Mouse (Mus musculus): ENCODE results near the gene Ush1c. TPM values are rescaled to one million over a fixed set of nuclear protein-coding genes. Genes with fewer than 3 reads are reported as not detected.
"Not testable (repeated sequence)": the region's sequence is repeated elsewhere in the genome, so short reads cannot be mapped to it uniquely, and the experiment has no call there.

The Ush1c gene
- polyA plus RNA-seq, 1 experiment from 2014 or later = 2.5 TPM

DNA sequence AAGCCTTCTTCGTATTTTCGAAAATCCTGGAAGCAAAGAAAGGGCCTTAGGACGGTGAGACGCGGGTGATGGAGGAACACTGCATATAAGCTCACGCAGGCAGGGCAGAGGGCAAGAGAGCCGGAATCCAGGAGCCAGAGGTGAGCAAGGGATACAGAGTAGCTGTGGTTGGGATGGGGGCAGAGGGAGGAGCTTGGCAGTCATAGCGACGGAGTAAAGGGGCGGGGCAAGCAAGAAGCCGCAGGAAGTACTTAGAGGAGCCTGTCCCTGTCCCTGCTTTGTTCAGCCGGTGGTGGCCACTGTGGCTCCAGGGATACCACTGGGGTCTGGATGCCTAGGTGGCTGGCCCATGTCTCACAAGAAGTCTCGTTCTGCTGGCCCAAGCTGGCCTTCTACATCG lies 36.7 kb downstream of the Ush1c start:
- WGBS = 9% methylated on average over 14 of the region's 14 CpGs
- Histone ChIP-seq H3K4me2 (peak overlapping the region; percentile 39), H3K4me3 (replicated peaks) (no peak overlapping the region), H3K4me1 (peaks cover 14% of the 10 kb centered on the region), H3K27me3 (no peaks in the 10 kb centered on the region), H3K27ac (no peak overlapping the region), H3K36me3 (replicated peaks) (no peaks in the 10 kb centered on the region), H3K9ac (0 out of 2 replicates have a peak overlapping the region, but pooled peaks have one; percentile 1), H3K9me3 (no peaks in the 10 kb centered on the region)
- ATAC-seq (ENCODE audit: low FRiP score) = peak; percentile 55; the same call in 1 of the 2 replicates

DNA sequence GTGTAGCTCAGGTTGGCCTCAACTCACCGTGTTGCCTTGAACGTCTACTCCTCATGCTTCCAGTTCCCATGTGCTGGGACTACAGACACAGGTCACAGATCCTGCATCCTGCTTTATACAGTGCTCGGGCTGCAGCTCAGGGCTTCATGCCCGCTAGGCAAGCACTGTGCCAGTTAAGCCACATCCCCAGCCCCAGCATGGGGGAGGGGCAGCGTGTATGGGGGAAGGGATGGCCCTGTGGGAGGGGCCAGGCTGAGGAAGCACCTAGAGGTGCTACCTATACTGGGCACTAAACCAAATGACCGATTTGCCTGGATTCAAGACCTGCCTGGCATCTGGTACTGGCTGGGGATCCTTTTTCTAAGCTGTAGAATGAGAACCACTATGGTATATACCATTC lies 38.3 kb downstream of the Ush1c start:
- no peak overlapping the region for H3K27ac ChIP-seq
- H3K9ac ChIP-seq = no peak overlapping the region
- H3K4me3 ChIP-seq (replicated peaks) = no peak overlapping the region
- peaks cover 14% of the 10 kb centered on the region for H3K4me1 ChIP-seq
- no peak for ATAC-seq (ENCODE audit: low FRiP score)
- no peaks in the 10 kb centered on the region for H3K36me3 ChIP-seq (replicated peaks)
- H3K4me2 ChIP-seq = no peak overlapping the region
- 67% methylated on average over 6 of the region's 6 CpGs for WGBS
- no peaks in the 10 kb centered on the region for H3K9me3 ChIP-seq
- no peaks in the 10 kb centered on the region for H3K27me3 ChIP-seq

DNA sequence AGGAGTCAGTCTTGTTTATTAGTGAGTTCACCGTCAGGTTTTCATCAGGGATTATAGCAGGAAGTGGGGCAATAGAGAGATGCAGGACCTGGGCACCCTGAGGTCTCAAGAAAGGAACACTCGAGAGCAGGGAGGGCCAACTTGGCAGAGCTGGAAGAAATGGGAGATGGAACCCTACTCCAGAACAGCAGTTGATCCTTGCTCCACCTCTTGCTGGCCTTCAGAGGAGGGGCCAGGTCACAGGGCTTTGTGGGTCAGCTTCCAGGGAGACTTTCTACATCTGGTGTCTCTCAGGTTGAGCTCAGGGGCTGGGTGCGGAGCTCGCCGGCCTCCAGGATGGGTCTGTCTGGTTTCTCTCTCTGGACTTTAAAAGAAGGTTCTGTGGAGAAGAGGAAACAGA lies 42.9 kb downstream of the Ush1c start:
- no peaks in the 10 kb centered on the region for H3K4me1 ChIP-seq
- no peak overlapping the region for H3K27ac ChIP-seq
- no peak overlapping the region for H3K9ac ChIP-seq
- H3K4me3 ChIP-seq (replicated peaks) = no peak overlapping the region
- H3K27me3 ChIP-seq = no peaks in the 10 kb centered on the region
- ATAC-seq (ENCODE audit: low FRiP score) = no peak
- WGBS = 90% methylated on average over 5 of the region's 5 CpGs
- H3K9me3 ChIP-seq = no peaks in the 10 kb centered on the region
- no peak overlapping the region for H3K4me2 ChIP-seq
- no peaks in the 10 kb centered on the region for H3K36me3 ChIP-seq (replicated peaks)

DNA sequence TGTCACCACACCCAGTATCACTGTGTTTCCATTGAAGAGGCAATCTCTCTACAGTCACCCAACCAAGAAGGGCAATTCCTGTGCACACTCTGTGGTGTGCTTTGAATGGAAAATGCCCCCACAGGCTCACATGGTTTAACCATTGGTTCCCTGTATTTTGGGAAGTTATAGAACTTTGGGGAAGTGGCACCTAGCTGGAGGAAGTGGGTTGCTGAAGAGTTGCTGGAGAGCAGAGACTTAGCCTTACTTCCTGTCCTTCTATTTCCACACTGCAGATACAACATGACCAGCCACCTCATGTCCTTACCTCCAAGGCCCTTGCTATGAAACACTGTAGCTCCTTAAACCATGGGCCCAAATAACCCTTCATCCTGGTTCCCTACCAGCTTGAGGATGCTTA lies 54.1 kb downstream of the Ush1c start:
- Histone ChIP-seq H3K4me1 (peaks cover 11% of the 10 kb centered on the region), H3K4me3 (replicated peaks) (no peak overlapping the region), H3K27ac (no peak overlapping the region), H3K27me3 (peaks cover 42% of the 10 kb centered on the region), H3K9ac (no peak overlapping the region), H3K36me3 (replicated peaks) (no peaks in the 10 kb centered on the region), H3K9me3 (no peaks in the 10 kb centered on the region), H3K4me2 (no peak overlapping the region)
- ATAC-seq (ENCODE audit: low FRiP score) = no peak

DNA sequence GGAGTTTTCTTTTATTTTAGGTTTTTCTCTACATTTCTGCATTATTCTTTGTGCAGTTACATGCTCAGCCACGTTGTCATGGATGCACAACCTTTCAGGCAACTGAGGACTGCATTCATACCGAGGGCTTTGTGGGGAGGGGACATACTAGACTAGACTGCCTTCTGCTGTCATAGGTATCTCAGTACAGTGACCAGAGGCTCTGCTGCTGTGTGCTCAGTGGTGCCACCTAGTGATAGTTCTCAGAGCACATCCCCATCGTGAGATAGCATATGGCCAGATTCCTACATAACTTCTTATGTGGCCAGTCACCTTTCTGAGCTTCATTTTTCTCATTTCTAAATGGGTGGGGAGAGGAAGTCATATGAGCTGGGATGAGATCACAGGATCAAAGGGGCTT lies 56.7 kb downstream of the Ush1c start:
- Histone ChIP-seq H3K9ac (no peak overlapping the region), H3K4me1 (peaks cover 12% of the 10 kb centered on the region), H3K4me2 (no peak overlapping the region), H3K9me3 (no peaks in the 10 kb centered on the region), H3K27me3 (peaks cover 67% of the 10 kb centered on the region), H3K27ac (no peak overlapping the region), H3K36me3 (replicated peaks) (no peaks in the 10 kb centered on the region), H3K4me3 (replicated peaks) (no peak overlapping the region)
- WGBS = 9% methylated on average over 3 of the region's 3 CpGs
- peak; percentile 81; the same call in 1 of the 2 replicates for ATAC-seq (ENCODE audit: low FRiP score)

DNA sequence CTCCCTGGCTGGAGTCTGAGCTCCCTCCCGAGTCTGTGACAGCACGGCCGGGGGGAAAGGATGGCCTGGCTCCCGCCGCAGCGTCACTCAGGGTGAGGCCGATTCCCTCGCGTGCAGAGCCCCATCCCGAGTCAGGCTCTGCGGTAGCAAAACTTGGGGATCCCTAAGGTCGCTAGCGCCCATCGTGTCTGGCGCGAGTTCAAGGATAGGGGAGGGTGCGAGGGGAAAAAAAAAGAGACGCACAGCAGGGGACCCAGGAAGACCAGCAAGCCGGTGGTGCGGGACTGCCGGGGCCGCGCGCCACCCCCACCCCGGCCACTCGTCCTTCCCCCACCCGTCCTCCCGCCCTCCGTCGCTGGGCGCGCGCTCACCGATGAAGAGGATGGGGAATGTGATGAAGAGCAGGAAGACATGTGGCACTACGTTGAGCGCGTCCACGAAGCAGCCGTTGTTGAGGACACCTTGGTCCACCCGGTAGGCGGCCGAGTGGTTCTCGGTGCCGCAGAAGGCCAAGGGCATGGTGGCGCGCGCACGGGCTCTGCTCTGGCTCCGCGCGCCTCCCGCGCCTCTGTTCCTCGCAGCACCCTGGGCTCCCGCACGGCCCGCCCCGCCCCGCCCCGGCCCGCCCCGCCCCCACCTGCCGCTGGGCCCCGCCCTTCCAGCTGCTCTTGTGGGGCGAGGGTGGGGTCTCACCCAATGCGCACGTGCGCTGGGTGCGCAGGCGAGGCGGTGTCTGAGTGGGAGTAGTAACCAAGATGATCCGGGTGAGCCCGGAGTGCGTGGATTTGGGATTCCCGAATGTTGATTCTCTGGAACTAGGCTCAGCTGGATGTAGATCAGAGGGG lies 58.6 kb downstream of the Ush1c start, which contains the start of gene Abcc8:
Gene Abcc8, minus strand, starts transcription at position 603 of the 845 bp plus-strand sequence.
- Histone ChIP-seq H3K4me2 (peak within 1 kb of the TSS; percentile 82), H3K36me3 (replicated peaks) (no peaks in the 10 kb centered on the region), H3K27me3 (peaks cover 70% of the 10 kb centered on the region), H3K27ac (no peak within 1 kb of the TSS), H3K9me3 (no peaks in the 10 kb centered on the region), H3K4me1 (peaks cover 12% of the 10 kb centered on the region), H3K4me3 (replicated peaks) (peak within 1 kb of the TSS; percentile 47), H3K9ac (peak within 1 kb of the TSS; percentile 47)
- ATAC-seq (ENCODE audit: low FRiP score) = peak; percentile 61
- under 1% methylated on average over 66 of the region's 75 CpGs for WGBS

DNA sequence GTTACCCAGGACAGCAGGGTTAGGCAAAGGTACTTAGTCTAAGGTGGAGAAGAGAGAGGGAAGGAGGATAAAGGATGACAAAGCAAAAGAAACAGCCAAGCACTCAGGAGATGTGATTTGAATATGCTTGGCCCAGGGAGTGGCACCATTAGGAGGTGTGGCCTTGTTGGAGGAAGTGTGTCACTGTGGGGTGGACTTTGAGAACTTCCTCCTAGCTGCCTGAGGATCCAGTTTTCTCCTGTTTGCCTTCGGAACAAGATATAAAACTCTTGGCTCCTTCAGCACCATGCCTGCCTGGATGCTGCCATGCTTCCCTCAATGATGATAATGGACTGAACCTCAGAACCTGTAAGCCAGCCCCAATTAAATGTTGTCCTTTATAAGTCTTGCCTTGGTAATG lies 69.3 kb downstream of the Ush1c start:
- H3K27me3 ChIP-seq; ATAC-seq (ENCODE audit: low FRiP score); H3K9me3 ChIP-seq; H3K4me1 ChIP-seq; H3K4me3 ChIP-seq (replicated peaks); H3K36me3 ChIP-seq (replicated peaks); H3K9ac ChIP-seq; H3K27ac ChIP-seq; H3K4me2 ChIP-seq: not testable (repeated sequence)
- WGBS = 89% methylated on average over 1 of the region's 1 CpGs

DNA sequence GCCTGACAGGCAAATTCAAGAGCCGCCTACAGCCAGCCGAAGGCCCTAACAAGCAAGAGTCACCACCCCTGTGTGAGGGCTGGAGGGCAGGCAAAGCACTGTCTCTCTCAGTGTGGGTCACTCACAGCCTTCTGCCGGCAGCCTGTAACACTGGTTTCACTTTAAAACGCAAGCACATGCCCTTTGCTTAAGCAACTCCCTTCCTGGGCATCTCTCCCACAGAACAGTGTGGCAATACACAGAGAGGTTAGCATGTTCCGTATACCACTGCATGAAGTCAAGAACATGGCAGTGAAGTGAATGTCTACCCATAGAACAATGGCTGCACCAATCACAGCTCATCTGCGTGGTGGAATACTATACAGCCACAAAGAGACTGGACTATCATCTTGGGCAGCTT lies 69.9 kb downstream of the Ush1c start:
- WGBS = 92% methylated on average over 6 of the region's 6 CpGs
- no peaks in the 10 kb centered on the region for H3K36me3 ChIP-seq (replicated peaks)
- no peaks in the 10 kb centered on the region for H3K27me3 ChIP-seq
- no peak for ATAC-seq (ENCODE audit: low FRiP score)
- H3K4me3 ChIP-seq (replicated peaks) = no peak overlapping the region
- H3K27ac ChIP-seq = no peak overlapping the region
- H3K9ac ChIP-seq = no peak overlapping the region
- no peaks in the 10 kb centered on the region for H3K4me1 ChIP-seq
- no peaks in the 10 kb centered on the region for H3K9me3 ChIP-seq
- no peak overlapping the region for H3K4me2 ChIP-seq

DNA sequence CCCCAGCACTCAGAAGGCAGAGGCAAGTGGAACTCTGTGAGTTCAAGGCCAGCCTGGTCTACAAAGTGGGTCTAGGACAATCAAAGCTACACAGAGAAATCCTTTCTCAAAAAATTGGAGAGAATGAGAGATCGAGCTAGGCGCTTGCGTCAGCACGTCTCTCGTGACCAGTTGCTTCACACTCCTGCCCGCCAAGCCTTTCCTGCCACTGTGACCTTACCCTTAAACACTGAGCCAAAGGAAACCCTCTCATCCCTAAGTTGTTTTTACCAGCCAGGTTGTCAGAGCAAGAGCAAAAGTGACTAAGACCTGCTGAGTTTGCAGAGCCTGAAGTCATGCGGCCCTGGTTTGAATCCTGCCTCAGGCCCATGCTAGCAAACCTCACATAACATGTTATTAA lies 70.4 kb downstream of the Ush1c start:
- H3K4me3 ChIP-seq (replicated peaks) = no peak overlapping the region
- no peak for ATAC-seq (ENCODE audit: low FRiP score)
- H3K36me3 ChIP-seq (replicated peaks) = no peaks in the 10 kb centered on the region
- H3K27me3 ChIP-seq = no peaks in the 10 kb centered on the region
- no peaks in the 10 kb centered on the region for H3K9me3 ChIP-seq
- no peak overlapping the region for H3K27ac ChIP-seq
- H3K4me1 ChIP-seq = no peaks in the 10 kb centered on the region
- H3K4me2 ChIP-seq = no peak overlapping the region
- 97% methylated on average over 7 of the region's 7 CpGs for WGBS
- H3K9ac ChIP-seq = no peak overlapping the region

DNA sequence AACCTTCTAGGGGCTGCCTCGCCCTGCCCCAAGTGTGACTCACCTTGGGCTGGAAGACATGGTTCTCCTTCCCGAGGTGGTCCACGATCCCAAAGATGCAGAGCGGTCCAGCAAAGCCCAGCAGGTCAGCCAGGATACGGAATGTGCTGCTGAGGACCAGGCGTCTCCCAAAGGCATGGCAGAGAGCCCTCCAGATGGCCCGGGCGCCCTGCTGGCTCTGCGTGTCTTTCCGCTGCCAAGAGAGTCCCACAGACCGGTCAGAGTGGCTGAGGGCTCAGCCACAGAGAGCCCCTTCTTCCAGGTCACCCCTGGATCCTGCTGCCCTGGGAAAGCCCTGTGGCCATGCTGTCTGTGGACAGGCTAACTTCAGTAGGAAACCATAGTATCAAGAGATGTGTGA lies 72.4 kb downstream of the Ush1c start:
- no peak overlapping the region for H3K9ac ChIP-seq
- H3K4me2 ChIP-seq = no peak overlapping the region
- no peak for ATAC-seq (ENCODE audit: low FRiP score)
- WGBS = 91% methylated on average over 11 of the region's 11 CpGs
- H3K36me3 ChIP-seq (replicated peaks) = no peaks in the 10 kb centered on the region
- peaks cover 3% of the 10 kb centered on the region; the same call in 1 of the 2 replicates for H3K4me1 ChIP-seq
- no peaks in the 10 kb centered on the region for H3K27me3 ChIP-seq
- no peak overlapping the region for H3K27ac ChIP-seq
- H3K9me3 ChIP-seq = no peaks in the 10 kb centered on the region
- H3K4me3 ChIP-seq (replicated peaks) = no peak overlapping the region

DNA sequence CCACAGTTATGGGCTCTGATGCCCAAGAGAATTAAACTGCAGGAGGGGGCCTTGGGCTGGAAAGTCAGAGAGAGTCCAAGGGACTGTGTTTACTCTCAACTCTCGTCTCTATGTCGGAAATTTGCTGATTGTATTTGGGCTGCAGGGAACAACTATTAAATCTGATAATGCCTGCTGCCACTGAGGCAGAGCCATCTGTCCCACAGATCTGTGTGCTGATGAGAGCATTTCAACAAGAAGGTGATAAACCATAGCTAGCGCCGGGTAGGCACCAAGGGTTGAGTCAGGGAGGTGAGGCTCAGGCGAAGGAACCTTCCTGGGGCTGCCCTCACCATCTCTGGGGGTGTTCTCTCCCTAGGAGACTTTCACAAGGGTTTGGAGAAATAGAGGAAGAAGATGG lies 75.6 kb downstream of the Ush1c start:
- no peak for ATAC-seq (ENCODE audit: low FRiP score)
- no peaks in the 10 kb centered on the region for H3K36me3 ChIP-seq (replicated peaks)
- no peaks in the 10 kb centered on the region for H3K9me3 ChIP-seq
- H3K4me3 ChIP-seq (replicated peaks) = no peak overlapping the region
- H3K4me1 ChIP-seq = peaks cover 3% of the 10 kb centered on the region; the same call in 1 of the 2 replicates
- H3K4me2 ChIP-seq = no peak overlapping the region
- H3K9ac ChIP-seq = no peak overlapping the region
- H3K27ac ChIP-seq = no peak overlapping the region
- H3K27me3 ChIP-seq = no peaks in the 10 kb centered on the region
- WGBS = 87% methylated on average over 5 of the region's 5 CpGs

DNA sequence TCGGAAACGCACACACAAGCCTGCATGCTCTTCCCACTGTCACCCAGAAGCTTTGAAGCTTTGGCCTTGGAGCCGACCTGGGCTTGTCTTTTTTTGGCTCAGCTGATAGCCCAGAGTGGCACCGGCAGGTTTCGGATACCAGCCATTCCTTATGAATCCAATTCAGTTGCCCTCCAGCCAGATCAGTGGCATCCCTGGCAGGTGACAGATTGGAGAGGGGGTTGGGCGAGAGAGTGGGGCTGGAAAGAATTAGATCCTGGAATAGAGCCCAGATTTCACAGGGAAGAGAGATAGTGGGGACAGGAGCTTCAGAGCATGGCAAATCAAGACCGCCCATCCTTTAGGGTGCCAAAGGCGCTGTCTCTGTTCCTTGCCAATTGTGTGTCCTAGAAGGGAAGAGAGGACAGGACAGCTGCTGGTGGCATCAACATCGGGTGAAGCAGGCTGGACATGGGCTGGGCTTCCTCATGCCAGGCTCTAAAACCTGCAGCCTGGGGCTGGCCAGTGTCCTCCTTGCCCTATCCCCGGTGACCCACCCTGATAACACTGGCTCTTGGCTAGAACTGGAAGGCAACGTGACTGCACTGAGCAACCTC lies 76.1 kb downstream of the Ush1c start:
- no peak overlapping the region for H3K27ac ChIP-seq
- 79% methylated on average over 11 of the region's 11 CpGs for WGBS
- H3K9ac ChIP-seq = no peak overlapping the region
- H3K4me2 ChIP-seq = no peak overlapping the region
- no peak for ATAC-seq (ENCODE audit: low FRiP score)
- H3K9me3 ChIP-seq = no peaks in the 10 kb centered on the region
- H3K4me1 ChIP-seq = peaks cover 3% of the 10 kb centered on the region; the same call in 1 of the 2 replicates
- no peak overlapping the region for H3K4me3 ChIP-seq (replicated peaks)
- H3K27me3 ChIP-seq = no peaks in the 10 kb centered on the region
- H3K36me3 ChIP-seq (replicated peaks) = no peaks in the 10 kb centered on the region

DNA sequence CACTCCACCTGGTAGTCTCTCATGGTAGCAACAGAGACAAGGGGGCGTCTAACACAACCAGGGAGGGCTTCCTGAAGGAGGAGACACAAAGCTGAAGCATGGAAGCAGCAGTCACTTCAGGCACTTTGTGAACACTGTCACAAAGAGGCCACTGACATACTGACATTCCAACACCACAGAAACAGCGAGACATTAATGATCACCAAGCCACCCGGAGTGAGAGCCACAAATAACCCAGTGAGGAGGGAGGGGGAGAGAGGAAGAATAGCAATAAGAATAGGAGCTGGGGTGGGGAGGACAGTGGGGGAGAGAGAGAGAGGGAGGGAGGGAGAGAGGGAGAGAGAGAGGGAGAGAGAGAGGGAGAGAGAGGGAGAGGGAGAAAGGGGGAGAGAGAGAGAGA lies 76.7 kb downstream of the Ush1c start:
- H3K9ac ChIP-seq = no peak overlapping the region
- ATAC-seq (ENCODE audit: low FRiP score) = no peak

More for the DNA sequence above, 76.7 kb downstream of the Ush1c start:
- H3K4me1 ChIP-seq = peaks cover 3% of the 10 kb centered on the region; the same call in 1 of the 2 replicates
- H3K36me3 ChIP-seq (replicated peaks) = no peaks in the 10 kb centered on the region
- H3K4me3 ChIP-seq (replicated peaks) = no peak overlapping the region
- H3K9me3 ChIP-seq = no peaks in the 10 kb centered on the region
- H3K4me2 ChIP-seq = no peak overlapping the region
- WGBS = 18% methylated on average over 3 of the region's 3 CpGs
- no peak overlapping the region for H3K27ac ChIP-seq
- H3K27me3 ChIP-seq = no peaks in the 10 kb centered on the region

Measured in forebrain, embryonic 12.5 days (tissue).